Comparison of ENCODE assay signal across 8 mouse cellular contexts in genomic region chr12:70824729-70825650, GRCm38 (mm10). TPM values are rescaled to one million over a fixed set of nuclear protein-coding genes. Genes with fewer than 3 reads are reported as not detected.
DNase-seq lines count a peak whose midpoint lies in the region; ATAC-seq and TF ChIP-seq lines count a peak whose summit lies in the region.

Gene Frmd6 (plus strand): TSS chr12:70825514.

- 0% methylated on average over 59 of the region's 75 CpGs for WGBS in heart, embryonic 11.5 days (ENCODE audit: insufficient replicate concordance)
- under 1% methylated on average over 67 of the region's 75 CpGs for WGBS in kidney, postnatal 0 days
- under 1% methylated on average over 64 of the region's 75 CpGs for WGBS in liver, embryonic 11.5 days
- WGBS in stomach, embryonic 14.5 days = under 1% methylated on average over 67 of the region's 75 CpGs

- TF ChIP-seq CTCF in kidney, postnatal 0 days (IDR thresholded peaks at IDR 0.05; ENCODE audit: low read depth) = peak; percentile 70

- ATAC-seq in erythroblast, adult 5-6 weeks (replicated peaks; ENCODE audit: low FRiP score, poor library complexity, severe bottlenecking) = peak; percentile 93
- ATAC-seq in heart, embryonic 11.5 days (replicated peaks; ENCODE audit: insufficient number of reproducible peaks, low FRiP score, low TSS enrichment) = peak; percentile 92
- peak; percentile 94 for ATAC-seq in kidney, postnatal 0 days (replicated peaks; ENCODE audit: low FRiP score, low read depth)
- ATAC-seq in liver, embryonic 11.5 days (replicated peaks; ENCODE audit: low FRiP score) = peak; percentile 92
- peak; percentile 93 for ATAC-seq in stomach, embryonic 14.5 days (ENCODE audit: insufficient number of reproducible peaks, insufficient read depth, low FRiP score, low read depth)

- H3K9me3 ChIP-seq in heart, embryonic 11.5 days (replicated peaks; ENCODE audit: control insufficient read depth, low read length) = no peaks in the 10 kb centered on the region
- no peaks in the 10 kb centered on the region for H3K9me3 ChIP-seq in kidney, postnatal 0 days (replicated peaks; ENCODE audit: low read length)
- H3K9me3 ChIP-seq in liver, embryonic 11.5 days (ENCODE audit: control insufficient read depth, low read length) = no peaks in the 10 kb centered on the region
- no peaks in the 10 kb centered on the region for H3K9me3 ChIP-seq in stomach, embryonic 14.5 days (ENCODE audit: control insufficient read depth, low read depth, low read length)

- peak; percentile 95 for DNase-seq in B cell, adult 2 months
- DNase-seq in brain, adult 2 months (ENCODE audit: low read depth, low spot score) = peak; percentile 97
- DNase-seq in kidney, postnatal 0 days (ENCODE audit: low spot score) = peak; percentile 95
- peak; percentile 97 for DNase-seq in liver, embryonic 11.5 days (ENCODE audit: low spot score)
- DNase-seq in naive thymus-derived CD4-positive, alpha-beta T cell, adult 2 months (ENCODE audit: low read depth) = peak; percentile 97

- peak within 1 kb of the TSS; percentile 81 for H3K4me2 ChIP-seq in heart, embryonic 11.5 days
- H3K4me2 ChIP-seq in kidney, postnatal 0 days (ENCODE audit: low read length) = peak within 1 kb of the TSS; percentile 84
- H3K4me2 ChIP-seq in liver, embryonic 11.5 days = peak within 1 kb of the TSS; percentile 95
- peak within 1 kb of the TSS; percentile 77 for H3K4me2 ChIP-seq in stomach, embryonic 14.5 days (replicated peaks; ENCODE audit: low read depth, low read length)

- H3K9ac ChIP-seq in heart, embryonic 11.5 days (ENCODE audit: low read depth, low read length) = peak within 1 kb of the TSS; percentile 94
- peak within 1 kb of the TSS; percentile 90 for H3K9ac ChIP-seq in kidney, postnatal 0 days (ENCODE audit: low read depth, low read length)
- peak within 1 kb of the TSS; percentile 87 for H3K9ac ChIP-seq in liver, embryonic 11.5 days (ENCODE audit: low read depth, low read length)
- peak within 1 kb of the TSS; percentile 81 for H3K9ac ChIP-seq in stomach, embryonic 14.5 days (replicated peaks; ENCODE audit: low read depth, low read length)

- no peaks in the 10 kb centered on the region for H3K27me3 ChIP-seq in heart, embryonic 11.5 days (ENCODE audit: control insufficient read depth, insufficient read depth, low read length)
- no peaks in the 10 kb centered on the region for H3K27me3 ChIP-seq in kidney, postnatal 0 days (ENCODE audit: insufficient read depth, low read length)
- H3K27me3 ChIP-seq in liver, embryonic 11.5 days (replicated peaks; ENCODE audit: control insufficient read depth, insufficient read depth, low read length) = no peaks in the 10 kb centered on the region
- no peaks in the 10 kb centered on the region for H3K27me3 ChIP-seq in stomach, embryonic 14.5 days (ENCODE audit: control insufficient read depth, insufficient read depth, low read length)

- peak within 1 kb of the TSS; percentile 85 for H3K4me3 ChIP-seq in heart, embryonic 11.5 days (ENCODE audit: low read depth, low read length)
- H3K4me3 ChIP-seq in kidney, postnatal 0 days (replicated peaks; ENCODE audit: low read depth, low read length) = peak within 1 kb of the TSS; percentile 80
- peak within 1 kb of the TSS; percentile 79 for H3K4me3 ChIP-seq in liver, embryonic 11.5 days (ENCODE audit: low read depth, low read length)
- peak within 1 kb of the TSS; percentile 80 for H3K4me3 ChIP-seq in stomach, embryonic 14.5 days (ENCODE audit: low read depth, low read length)

- H3K4me1 ChIP-seq in heart, embryonic 11.5 days (ENCODE audit: control insufficient read depth, insufficient read depth, low read length) = peaks cover 10% of the 10 kb centered on the region
- H3K4me1 ChIP-seq in kidney, postnatal 0 days (replicated peaks; ENCODE audit: insufficient read depth, low read length) = 0 out of 2 replicates have a peak, but pooled peaks cover 3% of the 10 kb centered on the region
- H3K4me1 ChIP-seq in liver, embryonic 11.5 days (replicated peaks; ENCODE audit: control insufficient read depth, insufficient read depth, low read length) = peaks cover 14% of the 10 kb centered on the region
- H3K4me1 ChIP-seq in stomach, embryonic 14.5 days (ENCODE audit: control insufficient read depth, insufficient read depth, low read length) = peaks cover 13% of the 10 kb centered on the region; the same call in 1 of the 2 replicates

- no peaks in the 10 kb centered on the region for H3K36me3 ChIP-seq in heart, embryonic 11.5 days (ENCODE audit: control insufficient read depth, insufficient read depth, low read length)
- H3K36me3 ChIP-seq in kidney, postnatal 0 days (ENCODE audit: insufficient read depth, low read length) = no peaks in the 10 kb centered on the region
- H3K36me3 ChIP-seq in liver, embryonic 11.5 days (ENCODE audit: control insufficient read depth, insufficient read depth, low read length) = no peaks in the 10 kb centered on the region
- H3K36me3 ChIP-seq in stomach, embryonic 14.5 days (ENCODE audit: control insufficient read depth, insufficient read depth, low read length) = no peaks in the 10 kb centered on the region

- peak within 1 kb of the TSS; percentile 98 for H3K27ac ChIP-seq in heart, embryonic 11.5 days (ENCODE audit: low read depth, low read length)
- H3K27ac ChIP-seq in kidney, postnatal 0 days = peak within 1 kb of the TSS; percentile 97
- H3K27ac ChIP-seq in liver, embryonic 11.5 days (ENCODE audit: low read depth, low read length) = peak within 1 kb of the TSS; percentile 95
- peak within 1 kb of the TSS; percentile 99 for H3K27ac ChIP-seq in stomach, embryonic 14.5 days (ENCODE audit: low read length)

RNA-seq across cellular contexts. Expression of gene Frmd6, which starts in this region (rescaled TPM):
- 0.19 and 1.3 TPM in 2 replicates for total RNA-seq in erythroblast, adult 5-6 weeks (2015; ENCODE audit: low replicate concordance)
- 0.60 and 1.5 TPM in 2 replicates for total RNA-seq in erythroblast, adult 5-6 weeks (2017; ENCODE audit: low replicate concordance)
- 18.7 and 23.6 TPM in 2 replicates for polyA plus RNA-seq in heart, embryonic 11.5 days (2014; fragmentation: Nextera tagmentation; extraction: Ambion mirVana)
- polyA plus RNA-seq in kidney, postnatal 0 days (2015; fragmentation: Nextera tagmentation; extraction: Ambion mirVana) = 14.6 and 16.3 TPM in 2 replicates
- polyA plus RNA-seq in liver, embryonic 11.5 days (2014; fragmentation: Nextera tagmentation; extraction: Ambion mirVana) = 9.7 and 9.9 TPM in 2 replicates
- 32.5 and 36.2 TPM in 2 replicates for polyA plus RNA-seq in stomach, embryonic 14.5 days (2014; fragmentation: Nextera tagmentation; extraction: Ambion mirVana)

Comparison
In these comparisons a context has a peak if more than half of its experiments do, and no peak if none do; other contexts are left out.
1. Peak in every context shown above with its lines: DNase-seq, ATAC-seq, H3K4me3 ChIP-seq and H3K27ac ChIP-seq.